Mouse (Mus musculus) urinary bladder, postnatal 25 days (tissue): Measurements from ENCODE around the gene Hist1h3e.

ENCODE experiments used
- DNase-seq: peaks from one replicate; pipeline ENCODE4 v3.0.0; 2022; ENCODE audit warnings: low spot score

Gene Hist1h3e

GRCm38 (mm10) chr13:23536076-23536822, 25.9 kb downstream of the Hist1h3e start:
- DNase-seq: no peak

GRCm38 (mm10) chr13:23535137-23536075, 26.8 kb downstream of the Hist1h3e start, which contains the start of gene Hist1h3g:
Gene Hist1h3g (plus strand): TSS chr13:23535422.
- DNase-seq: peak; percentile 61

- no peak for DNase-seq
Observed at GRCm38 (mm10) chr13:23534368-23535131, 27.6 kb downstream of the Hist1h3e start.

- DNase-seq: peak; percentile 40
Observed at GRCm38 (mm10) chr13:23533560-23534367, 28.4 kb downstream of the Hist1h3e start, which contains the start of gene Hist1h2af. Gene Hist1h2af (plus strand): TSS chr13:23533906.

- DNase-seq: no peak
Observed at GRCm38 (mm10) chr13:23532262-23533075, 29.7 kb downstream of the Hist1h3e start.

GRCm38 (mm10) chr13:23530901-23531875, 31.0 kb downstream of the Hist1h3e start, which contains the start of gene Hist1h4h:
Gene Hist1h4h (plus strand): TSS chr13:23531050.
- peak; percentile 92 for DNase-seq

GRCm38 (mm10) chr13:23530181-23530900, 31.8 kb downstream of the Hist1h3e start:
- peak; percentile 52 for DNase-seq

- DNase-seq: no peak
Observed at GRCm38 (mm10) chr13:23529480-23530165, 32.5 kb downstream of the Hist1h3e start.

- no peak for DNase-seq
Observed at GRCm38 (mm10) chr13:23529005-23529404, 33.2 kb downstream of the Hist1h3e start.

GRCm38 (mm10) chr13:23526312-23526711, 35.9 kb downstream of the Hist1h3e start:
- DNase-seq: peak; percentile 89

- DNase-seq: no peak
Observed at GRCm38 (mm10) chr13:23525901-23526300, 36.3 kb downstream of the Hist1h3e start.

- peak; percentile 82 for DNase-seq
Observed at GRCm38 (mm10) chr13:23524654-23525053, 37.5 kb downstream of the Hist1h3e start.

GRCm38 (mm10) chr13:23523976-23524375, 38.2 kb downstream of the Hist1h3e start:
- no peak for DNase-seq

- peak; percentile 58 for DNase-seq
Observed at GRCm38 (mm10) chr13:23521703-23522102, 40.5 kb downstream of the Hist1h3e start.

GRCm38 (mm10) chr13:23519416-23519815, 42.8 kb downstream of the Hist1h3e start:
- peak; percentile 56 for DNase-seq

GRCm38 (mm10) chr13:23518885-23519284, 43.3 kb downstream of the Hist1h3e start:
- DNase-seq: peak; percentile 65

- no peak for DNase-seq
Observed at GRCm38 (mm10) chr13:23518295-23518603, 43.9 kb downstream of the Hist1h3e start.
